Mouse (Mus musculus) spleen, postnatal 10 days (tissue): ENCODE data around the gene Pik3r1.
A peak's percentile ranks its signal among the peaks of the same experiment; 100 is the strongest.

Experiments
- DNase-seq, 2 experiments: peaks; one replicate each; pipeline ENCODE4 v3.0.0; 2021 to 2022; ENCODE audit warnings: low spot score in 2 of 2

The Pik3r1 gene

GRCm38 (mm10) chr13:101767809-101768629 is at the start of gene Pik3r1:
Pik3r1 (minus strand) TSS chr13:101768217.
- peak; percentile 95 to 98 for DNase-seq

DNA sequence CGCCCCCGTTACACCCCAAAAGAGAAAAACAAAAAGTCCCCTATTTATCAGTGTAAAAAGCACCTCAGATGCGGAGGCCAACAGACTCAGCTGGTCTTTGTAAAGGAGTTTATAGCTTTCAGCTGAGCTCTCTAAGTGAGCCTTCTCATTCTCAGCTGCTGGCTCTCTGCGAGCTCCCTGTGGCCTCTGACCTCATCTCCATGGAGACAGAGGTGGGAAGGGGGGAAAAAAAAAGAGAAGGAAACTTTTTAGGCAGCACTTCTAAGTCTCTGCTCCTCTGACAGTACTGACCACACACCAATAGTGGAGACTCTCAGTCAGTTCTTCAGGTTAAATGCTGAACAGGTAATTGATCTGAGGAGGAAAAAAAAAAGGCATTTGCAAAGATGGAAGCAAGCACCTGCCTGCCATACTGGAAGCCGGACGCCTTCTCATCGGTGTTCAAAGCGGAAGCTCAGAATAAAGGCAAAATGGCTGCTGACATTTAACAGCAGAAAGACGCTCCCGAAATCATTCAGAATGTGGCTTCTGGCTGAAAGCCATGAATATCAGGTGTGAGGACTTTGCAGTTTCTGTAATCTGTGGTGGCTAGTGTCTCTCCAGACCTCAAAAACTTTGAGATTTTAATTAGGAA is 45.4 kb upstream of the Pik3r1 start:
- no peak for DNase-seq

DNA sequence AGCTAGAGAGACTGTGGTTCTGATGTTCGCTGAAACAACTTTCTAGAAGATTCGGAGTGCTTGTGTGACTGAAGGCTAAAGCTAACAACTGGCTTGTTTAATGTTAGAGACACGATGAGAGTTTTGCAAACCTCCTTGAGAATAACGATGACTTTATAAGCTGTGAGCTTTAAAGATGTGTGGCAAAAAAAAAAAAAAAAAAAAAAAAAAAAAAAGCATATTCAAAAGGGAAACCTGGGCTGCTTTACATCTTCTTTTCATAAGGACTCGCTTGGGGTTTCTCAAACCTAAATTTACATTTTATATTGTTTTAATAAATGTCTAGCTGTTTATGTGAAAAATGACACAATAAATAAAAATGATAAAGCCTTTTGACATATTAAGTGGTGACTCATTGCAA is 44.3 kb upstream of the Pik3r1 start:
- no peak for DNase-seq

GRCm38 (mm10) chr13:101811882-101812281 is 43.9 kb upstream of the Pik3r1 start:
- DNase-seq: no peak

DNA sequence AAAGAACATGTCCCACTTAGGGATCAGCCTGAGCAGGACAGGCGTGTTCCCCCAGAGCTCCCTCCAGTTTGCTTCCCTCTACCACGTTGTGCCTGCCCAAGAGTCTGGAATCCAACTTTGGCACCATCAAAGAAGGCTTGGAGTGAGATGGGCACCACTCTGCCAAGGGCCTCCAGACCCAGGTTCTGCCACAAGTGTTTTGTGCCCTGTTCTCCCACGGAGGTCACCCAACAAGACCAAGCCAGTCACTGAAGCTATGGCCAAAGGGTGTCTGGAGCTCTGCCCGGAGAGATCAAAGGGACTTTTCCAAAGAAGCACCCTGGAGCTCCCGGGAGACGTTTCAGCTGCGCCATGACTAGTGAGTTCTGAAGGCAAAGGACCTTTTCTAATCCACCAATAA is 42.6 kb upstream of the Pik3r1 start:
- no peak for DNase-seq

DNA sequence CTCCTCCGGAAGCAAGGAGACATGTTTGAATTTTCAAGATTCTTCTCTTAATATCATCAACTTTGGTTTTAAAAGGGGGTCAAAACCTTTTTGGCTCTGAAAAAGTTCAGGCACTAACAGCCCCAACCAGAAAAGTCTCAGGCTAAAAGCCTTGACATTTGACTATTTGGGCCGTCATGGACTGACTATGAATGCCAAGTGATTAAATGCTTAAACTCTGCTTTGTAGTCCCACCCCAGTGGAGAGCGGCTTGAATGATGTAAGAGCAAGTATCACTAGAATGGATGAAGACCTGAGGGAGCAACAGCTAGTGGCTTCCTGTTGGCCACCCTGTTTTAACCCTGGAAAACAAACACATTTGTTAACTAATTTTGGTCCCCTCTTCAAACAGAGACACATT is 41.8 kb upstream of the Pik3r1 start:
- no peak for DNase-seq

DNA sequence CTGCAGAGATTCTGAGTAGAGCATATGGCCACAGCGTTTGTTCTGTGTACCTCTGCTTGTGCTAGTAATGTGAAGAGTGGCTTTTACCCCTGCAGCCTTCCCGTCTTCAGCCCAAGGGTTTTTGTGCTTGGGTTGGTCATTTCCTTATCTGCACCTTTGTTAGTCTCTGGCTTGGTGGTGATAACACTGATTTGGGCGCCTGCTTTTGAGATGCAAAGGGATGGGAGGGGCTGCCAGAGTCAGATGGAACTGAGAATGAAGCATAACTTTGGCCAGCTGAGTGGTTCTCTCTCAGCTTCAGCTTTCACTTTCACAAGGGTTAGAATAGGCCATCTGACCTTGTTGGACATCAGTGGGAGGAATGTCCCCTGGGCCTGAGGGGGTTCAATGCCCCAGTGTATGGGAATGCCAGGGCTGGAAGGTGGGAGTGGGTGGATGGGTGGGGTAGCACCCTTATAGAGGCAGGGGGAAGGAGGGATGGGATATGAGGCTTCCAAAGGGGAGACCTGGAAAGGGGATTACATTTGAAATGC is 37.6 kb upstream of the Pik3r1 start:
- DNase-seq: no peak

DNA sequence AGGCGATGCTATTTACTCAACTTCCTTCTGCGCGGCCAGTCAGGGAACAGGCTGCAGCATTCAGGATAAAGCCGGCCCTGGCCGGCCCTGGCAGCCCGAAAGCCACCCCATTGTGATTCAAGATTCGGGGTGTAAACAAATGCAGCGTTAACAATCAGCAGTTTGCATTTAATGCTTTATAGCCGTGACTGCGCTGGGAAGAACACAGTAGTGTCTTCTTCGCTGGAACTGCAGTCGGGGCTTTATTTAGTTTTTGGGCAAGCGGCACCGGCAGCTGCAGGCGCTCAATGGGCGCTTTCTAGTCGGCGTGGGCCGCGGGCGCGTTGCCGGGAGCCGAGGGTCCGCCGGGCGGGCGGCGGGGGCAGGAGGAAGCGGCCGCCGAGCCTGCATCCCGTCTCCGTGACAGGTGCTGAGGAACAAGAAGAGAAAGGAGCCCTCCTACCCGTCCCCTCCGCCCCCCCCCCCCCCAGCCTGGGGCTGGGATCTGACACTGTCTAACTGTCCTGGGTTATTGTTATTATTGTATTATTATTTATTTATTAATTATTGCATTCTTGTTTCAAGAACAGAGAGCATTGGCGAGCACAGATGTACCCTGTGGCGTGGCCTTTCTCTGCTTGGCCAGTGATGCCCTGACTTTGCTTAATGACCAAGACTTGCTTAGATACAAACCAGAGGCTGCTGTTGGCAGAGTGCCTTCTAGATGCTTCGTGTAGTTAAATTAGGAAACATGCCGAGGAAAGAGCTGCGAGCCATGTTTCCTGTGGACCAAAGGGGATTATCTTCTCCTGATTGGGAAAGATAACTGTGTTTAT is 33.6 kb upstream of the Pik3r1 start:
- peak; percentile 25 to 48 for DNase-seq

DNA sequence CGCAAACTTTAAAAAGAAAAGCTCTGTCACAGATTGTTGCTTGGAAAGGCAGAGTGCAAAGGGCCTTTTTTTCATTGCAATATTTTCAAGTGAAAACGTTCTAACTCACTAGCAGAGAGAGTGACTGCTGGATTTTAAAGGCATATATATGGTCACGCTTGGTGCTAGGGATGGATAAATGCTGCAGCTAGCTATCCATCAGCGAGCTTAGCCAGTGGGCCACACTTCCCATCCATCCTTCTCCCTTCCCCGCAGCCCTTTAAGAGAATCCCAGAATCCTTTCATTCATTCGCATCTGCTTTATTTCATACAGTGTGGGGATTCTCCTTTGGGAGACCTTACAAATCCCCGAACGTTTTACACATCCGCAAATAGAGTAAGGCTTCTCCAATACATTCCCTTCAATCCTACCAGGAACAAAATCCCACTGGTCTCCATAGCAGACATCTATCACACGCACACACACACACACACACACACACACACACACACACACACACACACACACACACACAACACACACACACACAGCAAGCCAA is 32.9 kb upstream of the Pik3r1 start:
- no peak for DNase-seq

DNA sequence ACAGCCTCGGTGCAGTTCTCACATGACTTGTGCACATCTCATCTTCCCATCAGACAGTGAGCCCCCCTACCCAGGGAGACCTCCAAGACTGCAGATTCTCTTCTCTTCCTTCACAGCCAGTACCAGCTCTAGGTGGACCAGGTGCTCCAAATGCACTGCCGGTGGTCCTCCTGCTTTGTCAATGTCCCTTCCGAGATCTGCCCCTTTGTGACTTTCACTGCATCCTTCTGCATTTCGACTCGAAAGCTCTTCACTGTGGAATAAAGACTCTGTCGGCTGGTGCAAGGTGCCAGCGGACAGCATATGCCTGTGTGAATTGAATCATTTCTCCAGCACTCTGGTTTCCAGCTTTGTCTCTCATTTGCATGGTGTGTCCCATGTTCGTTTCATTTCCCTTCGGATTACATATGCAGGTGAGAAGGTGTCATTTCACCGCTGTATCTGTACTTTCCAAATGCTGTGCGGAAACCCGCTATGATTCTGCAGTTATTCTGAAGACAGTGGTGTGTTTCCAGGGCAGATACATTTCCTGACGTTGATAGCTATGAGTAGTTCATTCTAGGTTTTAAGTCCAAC is 32.1 kb upstream of the Pik3r1 start:
- no peak for DNase-seq

- no peak for DNase-seq
Observed at GRCm38 (mm10) chr13:101799318-101799717, 31.3 kb upstream of the Pik3r1 start.

GRCm38 (mm10) chr13:101798522-101798921 is 30.5 kb upstream of the Pik3r1 start:
- no peak for DNase-seq

- DNase-seq: no peak
Observed at GRCm38 (mm10) chr13:101796983-101797382, 29.0 kb upstream of the Pik3r1 start.

GRCm38 (mm10) chr13:101785705-101786104 is 17.7 kb upstream of the Pik3r1 start:
- DNase-seq: no peak

DNA sequence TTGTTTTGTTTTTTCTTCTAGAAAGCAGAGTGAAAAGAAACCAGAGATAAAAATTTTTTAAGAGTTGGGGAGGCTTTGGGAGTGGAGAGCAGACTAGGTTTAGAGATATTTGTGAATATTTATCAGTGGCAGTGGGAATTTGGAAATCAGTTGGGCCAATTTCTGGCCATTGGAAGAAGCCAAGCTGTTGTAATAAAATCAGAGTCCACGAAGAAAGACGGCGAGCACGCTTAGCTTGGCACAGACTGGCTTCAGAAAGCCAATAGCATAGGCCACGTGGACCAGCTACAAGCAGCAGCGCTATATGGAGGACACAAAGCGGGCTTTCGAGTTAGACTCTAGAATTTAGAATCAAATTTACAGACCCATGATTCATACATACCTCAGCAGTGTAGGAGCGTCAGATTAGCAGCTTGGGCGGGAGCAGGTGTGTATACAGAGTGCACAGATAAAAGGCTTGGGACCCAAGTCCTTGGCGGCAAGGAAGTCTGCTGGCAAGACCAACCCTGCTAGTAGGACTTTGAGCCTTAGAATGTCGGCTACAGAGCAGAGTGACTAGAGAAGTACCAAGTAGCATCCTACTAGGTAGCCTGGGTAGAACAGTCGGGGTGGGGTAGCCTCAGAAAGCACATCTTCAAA is 16.8 kb upstream of the Pik3r1 start:
- DNase-seq: no peak

DNA sequence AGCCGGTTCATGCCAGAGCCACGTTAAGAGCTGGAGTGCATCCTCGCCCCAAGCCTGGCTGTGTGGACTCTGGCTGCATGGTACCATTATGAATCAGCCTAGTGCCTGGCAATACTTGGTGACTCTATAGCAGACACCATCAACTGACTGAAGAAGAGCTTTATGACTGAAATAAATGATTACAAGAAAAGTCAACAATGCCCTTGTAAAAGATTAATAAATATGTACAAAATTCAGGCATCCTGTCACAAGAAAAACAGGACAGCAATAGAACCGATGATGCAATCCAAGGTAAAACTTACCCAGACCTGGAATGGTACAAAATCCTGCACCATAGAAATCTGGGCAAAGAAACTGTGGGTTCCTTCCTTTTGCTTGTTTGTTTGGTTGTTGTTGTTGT is 11.0 kb upstream of the Pik3r1 start:
- DNase-seq: no peak

GRCm38 (mm10) chr13:101777851-101778250 is 9.8 kb upstream of the Pik3r1 start:
- no peak for DNase-seq

DNA sequence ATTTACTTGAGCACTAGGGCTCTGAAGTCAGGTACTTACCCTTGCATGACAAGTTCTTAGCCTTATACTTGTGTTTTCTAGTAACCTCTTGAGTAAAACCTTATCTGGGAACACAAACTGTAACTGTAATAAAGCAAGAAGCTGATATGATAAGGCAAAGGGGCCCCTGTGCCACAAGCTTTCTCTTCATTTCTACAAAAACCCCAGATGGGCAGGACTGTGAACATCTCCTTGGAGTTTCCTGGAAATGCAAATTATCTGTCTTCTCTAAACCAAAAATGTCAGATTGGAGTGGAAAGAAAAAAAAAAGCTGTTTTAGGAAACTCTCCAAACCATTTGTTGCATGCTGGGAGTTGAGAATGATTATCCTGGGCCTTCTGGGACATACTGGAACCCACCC is 3.1 kb upstream of the Pik3r1 start:
- no peak for DNase-seq

DNA sequence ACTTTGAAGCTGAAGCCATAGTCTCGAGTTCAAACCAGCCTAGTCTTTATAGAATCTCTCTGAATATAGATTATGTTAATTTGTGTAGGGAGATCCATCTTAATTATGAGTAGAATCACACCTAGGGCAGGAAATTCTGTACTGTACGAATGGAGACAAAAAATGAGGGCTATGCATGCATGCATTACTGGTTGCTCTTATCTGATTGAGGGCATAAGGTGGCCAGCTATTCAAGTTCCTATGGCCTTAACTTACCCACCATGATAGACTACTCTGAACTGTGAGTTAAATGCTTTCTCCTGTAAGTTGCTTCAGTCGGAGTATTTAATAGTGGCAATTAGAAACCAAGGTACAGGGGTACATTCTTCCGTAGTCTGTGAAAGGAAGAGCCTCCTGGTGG is 1.9 kb upstream of the Pik3r1 start:
- no peak for DNase-seq

- DNase-seq: peak; percentile 60 to 64
Observed at GRCm38 (mm10) chr13:101768630-101768991, 594 bp upstream of the Pik3r1 start.
